Mouse (Mus musculus) G1E (cell line): ENCODE measurements around the gene Gm4869. TPM values are rescaled to one million over a fixed set of nuclear protein-coding genes. Genes with fewer than 3 reads are reported as not detected.
"Not testable (repeated sequence)": the region's sequence is repeated elsewhere in the genome, so short reads cannot be mapped to it uniquely, and the experiment has no call there.

ENCODE experiments used
- ATAC-seq: 2 replicates; pipeline ENCODE4 v1.8.0; 2016; ENCODE audit warnings: mild to moderate bottlenecking; ENCODE audit not compliant: insufficient number of reproducible peaks, poor library complexity, low FRiP score, severe bottlenecking; ENCODE audit errors: extremely low read depth
- DNase-seq: peaks from one replicate; pipeline ENCODE4 v3.0.0; 2012; ENCODE audit warnings: low spot score
- H3K27me3 ChIP-seq: 2 replicates; pipeline ENCODE4 v1.6.1; 2012; ENCODE audit warnings: mild to moderate bottlenecking, low read length, inconsistent platforms; ENCODE audit not compliant: insufficient read depth
- H3K36me3 ChIP-seq: replicated peaks from 2 replicates; pipeline ENCODE3; 2012; ENCODE audit warnings: mild to moderate bottlenecking, inconsistent platforms
- H3K4me1 ChIP-seq: 2 replicates; pipeline ENCODE4 v1.6.1; 2012; ENCODE audit warnings: low read depth, low read length, inconsistent platforms, mixed read lengths; ENCODE audit not compliant: insufficient read depth
- H3K4me3 ChIP-seq: 2 replicates; pipeline ENCODE4 v1.5.1; 2012; ENCODE audit warnings: low read depth, mild to moderate bottlenecking, inconsistent platforms, low read length, moderate library complexity, mixed read lengths
- H3K9me3 ChIP-seq: replicated peaks from 2 replicates; pipeline ENCODE4 v1.6.1; 2012; ENCODE audit warnings: inconsistent platforms
- CTCF ChIP-seq: IDR thresholded peaks from 2 replicates; pipeline ENCODE4 v1.5.1; 2012; ENCODE audit warnings: low read depth, low read length, inconsistent platforms, mixed read lengths
- GATA1 ChIP-seq: IDR thresholded peaks from 2 replicates; pipeline ENCODE4 v1.6.1; 2012; ENCODE audit warnings: borderline replicate concordance, low read length, inconsistent platforms, mixed read lengths
- GATA2 ChIP-seq: IDR thresholded peaks from 2 replicates; pipeline ENCODE4 v1.6.1; 2012; ENCODE audit warnings: low read depth, low read length, inconsistent platforms, borderline replicate concordance
- POLR2AphosphoS5 ChIP-seq: IDR thresholded peaks from 2 replicates; pipeline ENCODE4 v1.6.1; 2012; ENCODE audit warnings: low read depth, low read length, inconsistent platforms; ENCODE audit not compliant: insufficient replicate concordance
- TAL1 ChIP-seq: conservative IDR thresholded peaks from 2 replicates; pipeline ENCODE4 v1.6.1; 2012; ENCODE audit warnings: low read depth, low read length, inconsistent platforms, mixed read lengths
- polyA plus RNA-seq: library from polyadenylated mRNA; stranded (reverse); fragments of >175 nt; gene quantifications from 2 replicates; pipeline ENCODE4 v1.2.3, GENCODE M21; 2012
- total RNA-seq, 2 experiments: library from RNA; stranded (forward) in 1 of 2; stranded (reverse) in 1 of 2; fragments of 200-1000 nt in 1 of 2; fragments of >200 nt in 1 of 2; fragmentation: Nextera tagmentation in 1 of 2; gene quantifications; 2 replicates each; pipeline ENCODE4 v1.2.3; 2014 to 2017

Gene Gm4869
- total and polyA plus RNA-seq, 3 experiments: not detected

GRCm38 (mm10) chr5:140425016-140425783 is 20.2 kb upstream of the Gm4869 start:
- H3K4me1 ChIP-seq: peaks cover 44% of the 10 kb centered on the region
- DNase-seq (no peak), ATAC-seq (no peak)
- no peaks in the 10 kb centered on the region for H3K27me3 ChIP-seq
- no peak overlapping the region for H3K4me3 ChIP-seq
- TF ChIP-seq POLR2AphosphoS5 (no peak), TAL1 (no peak), GATA2 (no peak), CTCF (no peak), GATA1 (no peak)
- no peaks in the 10 kb centered on the region for H3K9me3 ChIP-seq
- H3K36me3 ChIP-seq: peaks cover 97% of the 10 kb centered on the region

- not testable (repeated sequence) for H3K9me3 ChIP-seq, DNase-seq, H3K27me3 ChIP-seq, H3K4me1 ChIP-seq, H3K4me3 ChIP-seq, ATAC-seq
- peaks cover 93% of the 10 kb centered on the region for H3K36me3 ChIP-seq
These were observed 6.3 kb upstream of the Gm4869 start for GRCm38 (mm10) chr5:140439117-140439516.

GRCm38 (mm10) chr5:140441406-140441805 is 4.0 kb upstream of the Gm4869 start:
- Histone ChIP-seq H3K9me3 (no peaks in the 10 kb centered on the region), H3K4me1 (peaks cover 10% of the 10 kb centered on the region), H3K36me3 (peaks cover 93% of the 10 kb centered on the region), H3K4me3 (no peak overlapping the region), H3K27me3 (0 out of 2 replicates have a peak, but pooled peaks cover 2% of the 10 kb centered on the region)
- TF ChIP-seq GATA1: no peak
- DNase-seq (no peak), ATAC-seq (no peak)

GRCm38 (mm10) chr5:140444012-140444411 is 1.4 kb upstream of the Gm4869 start:
- Histone ChIP-seq H3K4me3 (no peak overlapping the region), H3K9me3 (no peaks in the 10 kb centered on the region), H3K4me1 (peaks cover 5% of the 10 kb centered on the region), H3K27me3 (peaks cover 2% of the 10 kb centered on the region; the same call in 1 of the 2 replicates), H3K36me3 (peaks cover 74% of the 10 kb centered on the region)
- no peak for ATAC-seq
- DNase-seq: no peak
- TF ChIP-seq GATA2 (no peak), GATA1 (no peak), POLR2AphosphoS5 (no peak), TAL1 (no peak), CTCF (no peak)

GRCm38 (mm10) chr5:140446054-140446453 is 609 bp downstream of the Gm4869 start:
- TF ChIP-seq TAL1: no peak
- no peak for TF ChIP-seq GATA1
- no peaks in the 10 kb centered on the region for H3K9me3 ChIP-seq
- H3K4me1 ChIP-seq: peaks cover 5% of the 10 kb centered on the region
- H3K4me3 ChIP-seq: no peak overlapping the region
- H3K27me3 ChIP-seq: peaks cover 2% of the 10 kb centered on the region; the same call in 1 of the 2 replicates
- DNase-seq (no peak), ATAC-seq (no peak)
- H3K36me3 ChIP-seq: peaks cover 57% of the 10 kb centered on the region

DNA sequence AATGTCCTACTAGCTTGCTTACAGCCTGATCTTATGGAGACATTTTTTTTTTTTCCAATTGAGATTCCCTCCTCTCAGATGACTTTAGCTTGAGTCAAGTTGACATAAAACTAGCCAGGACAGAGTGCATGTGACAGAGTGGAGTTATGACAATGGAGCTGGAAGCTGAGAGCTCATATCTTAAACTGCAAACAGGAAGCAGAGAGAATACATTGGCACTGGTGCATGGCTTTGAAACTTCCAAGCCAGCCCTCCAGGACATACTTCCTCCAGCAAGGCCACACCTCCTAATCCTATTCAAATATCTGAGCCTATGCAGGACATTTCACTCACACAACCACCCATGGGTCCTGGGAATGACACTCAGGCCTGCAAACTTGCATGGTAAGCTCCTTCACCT is 9.0 kb downstream of the Gm4869 start:
- TF ChIP-seq POLR2AphosphoS5 (no peak), GATA2 (no peak), CTCF (no peak), TAL1 (no peak), GATA1 (no peak)
- H3K9me3 ChIP-seq: no peaks in the 10 kb centered on the region
- no peak for DNase-seq
- H3K4me1 ChIP-seq: no peaks in the 10 kb centered on the region
- no peak for ATAC-seq
- no peak overlapping the region for H3K4me3 ChIP-seq
- no peaks in the 10 kb centered on the region for H3K36me3 ChIP-seq
- H3K27me3 ChIP-seq: peaks cover 20% of the 10 kb centered on the region

DNA sequence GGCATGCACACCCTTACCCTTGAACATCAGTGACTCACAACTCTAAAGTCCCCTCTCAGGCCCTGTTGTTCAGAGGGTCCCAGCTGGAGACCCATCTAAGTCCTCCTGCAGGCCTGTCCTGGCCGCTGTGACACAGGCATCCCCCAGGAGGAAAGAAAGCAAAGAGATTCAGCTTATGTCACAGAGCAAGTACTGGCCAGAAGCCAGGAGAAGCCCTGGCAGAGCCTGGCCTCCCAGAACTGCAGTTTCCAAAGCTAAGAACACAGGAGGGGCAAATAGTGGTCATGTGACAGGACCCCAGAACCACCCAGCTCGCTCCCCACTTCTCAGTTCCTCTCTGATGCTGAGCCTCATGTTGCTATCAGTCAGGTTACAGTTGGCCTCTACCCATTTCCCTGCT is 10.0 kb downstream of the Gm4869 start:
- DNase-seq (no peak), ATAC-seq (no peak)
- Histone ChIP-seq H3K27me3 (peaks cover 20% of the 10 kb centered on the region), H3K9me3 (no peaks in the 10 kb centered on the region), H3K36me3 (no peaks in the 10 kb centered on the region), H3K4me3 (no peak overlapping the region), H3K4me1 (no peaks in the 10 kb centered on the region)
- no peak for TF ChIP-seq POLR2AphosphoS5
- no peak for TF ChIP-seq CTCF
- TF ChIP-seq TAL1: no peak
- no peak for TF ChIP-seq GATA2
- no peak for TF ChIP-seq GATA1
